Mouse (Mus musculus) naive thymus-derived CD4-positive, alpha-beta T cell, adult 2 months (primary cell): ENCODE measurements around the gene Ckap5.

Experiments used
- DNase-seq: peaks from one replicate; pipeline ENCODE4 v3.0.0-alpha.2; 2011; ENCODE audit warnings: low read depth

Gene Ckap5

DNA sequence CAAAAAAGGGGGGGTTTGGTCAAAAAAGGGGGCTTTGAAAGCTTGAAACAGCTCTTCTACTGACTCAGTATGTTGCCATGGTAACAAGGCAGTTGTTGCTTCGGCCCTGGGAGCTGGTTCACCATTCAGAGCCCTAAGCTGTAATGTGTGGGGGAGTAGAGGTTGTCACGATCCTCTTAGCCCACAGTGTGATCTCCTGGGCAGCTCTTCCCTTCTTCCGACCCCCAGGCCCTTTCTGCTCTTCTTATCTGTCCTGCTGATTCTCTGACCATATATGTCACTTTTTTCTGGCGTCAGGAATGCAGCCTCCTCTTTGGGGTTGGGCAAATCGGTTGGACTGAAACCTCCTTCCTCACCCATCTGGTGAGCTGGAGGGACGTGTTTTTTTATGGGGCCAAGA, 126.3 kb downstream of the Ckap5 start:
- no peak for DNase-seq

- no peak for DNase-seq
Measured at GRCm38 (mm10) chr2:91655388-91655787, 128.8 kb downstream of the Ckap5 start.

DNA sequence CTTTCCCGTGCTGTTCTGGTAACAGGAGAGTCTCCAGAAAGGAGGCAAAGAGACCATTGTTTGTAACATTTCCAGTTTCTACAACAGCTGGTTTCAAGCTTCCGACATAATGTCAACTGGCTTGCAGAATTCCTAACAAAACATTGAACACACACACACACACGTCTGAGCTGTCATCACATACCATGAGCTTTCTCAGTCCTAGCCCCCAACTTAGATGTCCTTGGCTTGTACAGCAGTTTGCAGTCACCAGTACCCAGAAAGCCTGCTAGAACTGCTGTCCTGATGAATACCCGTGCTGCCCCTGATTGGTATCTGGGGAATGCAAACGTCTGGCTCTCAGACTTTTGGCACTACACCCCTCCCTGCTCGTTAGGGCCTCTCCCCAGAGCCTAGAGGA, 129.3 kb downstream of the Ckap5 start:
- DNase-seq: no peak

DNA sequence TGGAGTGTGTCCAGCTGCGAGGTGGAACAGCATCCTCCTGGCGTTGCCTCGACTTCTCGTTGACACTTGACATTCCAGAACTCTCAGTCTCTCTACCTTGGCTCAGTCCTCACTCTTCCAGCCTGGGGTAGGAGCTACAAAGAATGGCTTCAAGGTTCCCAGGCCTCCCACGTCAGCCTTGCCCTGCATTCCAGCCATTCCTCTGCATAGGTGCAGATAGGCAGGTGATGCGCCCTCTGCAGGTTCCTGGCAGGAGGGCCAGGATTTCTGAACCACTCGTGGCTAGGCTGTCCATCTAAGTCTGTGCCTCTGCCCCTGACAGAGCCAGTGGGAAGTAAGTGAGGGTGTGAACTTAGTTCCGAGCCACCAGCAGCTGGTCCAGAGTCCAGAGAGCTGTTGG, 130.2 kb downstream of the Ckap5 start:
- DNase-seq: no peak

- DNase-seq: no peak
Measured at GRCm38 (mm10) chr2:91659657-91660056, 133.1 kb downstream of the Ckap5 start.

DNA sequence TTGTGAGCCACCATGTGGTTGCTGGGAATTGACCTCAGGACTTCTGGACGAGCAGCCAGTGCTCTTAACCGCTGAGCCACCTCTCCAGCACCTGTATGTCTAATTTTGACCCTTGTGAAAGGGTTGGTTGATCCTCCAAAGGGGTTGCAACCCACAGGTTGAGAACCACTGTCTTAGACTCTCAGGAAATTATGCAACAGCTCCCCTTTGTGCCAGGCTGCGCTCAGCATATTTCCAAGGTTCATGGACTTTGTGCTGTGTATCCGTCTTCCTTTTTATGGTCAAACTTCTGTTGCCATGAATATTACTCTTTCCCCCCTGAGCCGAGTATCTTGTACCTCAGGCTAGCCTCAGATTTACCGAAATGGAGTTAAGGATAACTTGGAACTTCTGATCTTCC, 134.4 kb downstream of the Ckap5 start:
- DNase-seq: no peak

DNA sequence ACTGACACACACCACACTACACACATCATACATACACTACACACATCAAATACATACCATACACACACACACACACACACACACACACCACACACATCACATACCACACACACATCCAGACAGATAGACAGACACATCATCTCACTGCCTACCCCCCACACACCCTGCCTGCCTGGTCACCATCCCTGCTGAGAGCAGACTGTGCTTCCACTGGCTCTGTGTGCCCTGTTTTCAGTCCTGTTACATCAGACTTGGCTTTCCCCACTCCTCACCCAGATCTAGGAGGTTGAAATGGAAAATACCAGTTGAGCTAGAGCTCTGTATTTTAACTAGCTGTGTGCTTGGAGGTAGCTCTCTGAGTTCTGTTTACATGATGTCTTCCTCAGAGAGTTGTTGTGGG, 138.2 kb downstream of the Ckap5 start:
- no peak for DNase-seq

- no peak for DNase-seq
Measured at GRCm38 (mm10) chr2:91666386-91666910, 139.9 kb downstream of the Ckap5 start.

GRCm38 (mm10) chr2:91667747-91668146, 141.2 kb downstream of the Ckap5 start:
- DNase-seq: no peak

- no peak for DNase-seq
Measured at GRCm38 (mm10) chr2:91669326-91669725, 142.8 kb downstream of the Ckap5 start.

DNA sequence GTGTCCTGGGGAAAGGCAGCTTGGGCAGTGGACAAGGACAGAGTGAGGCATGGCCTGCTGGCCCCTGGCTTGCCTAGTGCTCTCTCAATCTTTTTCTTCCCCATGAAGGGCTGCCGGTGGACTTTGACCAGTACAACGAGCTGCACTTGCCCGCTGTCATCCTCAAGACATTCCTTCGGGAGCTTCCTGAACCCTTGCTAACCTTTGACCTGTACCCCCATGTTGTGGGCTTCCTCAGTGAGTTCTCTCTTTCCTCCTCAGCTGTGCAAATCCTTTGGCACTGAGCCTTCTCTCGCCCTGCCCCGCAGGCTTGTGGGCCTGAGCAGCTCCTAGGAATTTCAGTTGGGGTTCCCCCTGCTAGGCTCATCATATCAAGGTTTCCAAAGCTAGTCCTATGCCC, 143.5 kb downstream of the Ckap5 start:
- no peak for DNase-seq
